11 mouse cellular contexts compared by ENCODE assay signal in the genomic region with DNA sequence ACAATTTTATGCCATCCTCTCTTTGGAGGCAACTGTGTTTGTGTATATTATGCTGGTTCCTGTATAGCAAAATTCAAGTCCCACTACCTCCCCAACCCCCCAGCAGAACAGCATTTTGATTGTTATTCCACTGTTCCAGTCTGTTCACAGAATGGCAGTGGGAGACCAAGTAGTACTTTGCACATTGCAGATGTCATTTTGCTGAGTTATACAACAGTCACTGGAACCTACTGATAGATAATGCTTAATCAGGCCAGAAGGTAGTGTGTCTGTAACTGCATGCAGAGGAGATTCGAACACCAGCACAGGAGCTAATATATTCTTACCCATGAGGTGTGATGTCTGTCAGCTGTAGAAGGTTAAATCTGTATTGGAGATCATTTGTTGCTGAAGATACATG. TPM values are rescaled to one million over a fixed set of nuclear protein-coding genes. Genes with fewer than 3 reads are reported as not detected.
DNase-seq lines count a peak whose midpoint lies in the region; ATAC-seq and TF ChIP-seq lines count a peak whose summit lies in the region.
"Had no signal": no experiment of that assay in that cellular context is flagged by ENCODE, and none has a peak within 500 bp of the region (broad histone marks: within the 10 kb centered on the region; RNA-seq: fewer than 3 reads in every experiment).

No protein-coding gene starts in this region.

- H3K27me3 ChIP-seq in heart, embryonic 16.5 days (ENCODE audit: control insufficient read depth, insufficient read depth, low read length): no peaks in the 10 kb centered on the region
- H3K27me3 ChIP-seq: liver, embryonic 15.5 days; Patski had no signal

- no peak overlapping the region for H3K9ac ChIP-seq in heart, embryonic 16.5 days (ENCODE audit: low read length)
- H3K9ac ChIP-seq: liver, embryonic 15.5 days had no signal

- no peaks in the 10 kb centered on the region for H3K36me3 ChIP-seq in heart, embryonic 16.5 days (ENCODE audit: control insufficient read depth, insufficient read depth)
- H3K36me3 ChIP-seq: hindbrain, embryonic 10.5 days; liver, embryonic 15.5 days had no signal

- TF ChIP-seq CTCF in left cerebral cortex, adult 2 months (IDR thresholded peaks at IDR 0.05): no peak

- 57% methylated on average over 1 of the region's 1 CpGs for WGBS in heart, embryonic 16.5 days

- H3K4me2 ChIP-seq in heart, embryonic 16.5 days (ENCODE audit: low read depth, low read length): no peak overlapping the region
- H3K4me2 ChIP-seq: liver, embryonic 15.5 days had no signal

- peaks cover 78% of the 10 kb centered on the region for H3K4me1 ChIP-seq in heart, embryonic 16.5 days (ENCODE audit: control insufficient read depth, insufficient read depth, low read length)

- peak overlapping the region; percentile 76 for H3K27ac ChIP-seq in heart, embryonic 16.5 days (ENCODE audit: low read length)
- H3K27ac ChIP-seq in left cerebral cortex, adult 2 months: peak overlapping the region; percentile 19; the same call in 1 of the 2 replicates

- intact Hi-C loops in heart, postnatal 25 days (cut with DNase I): no loop called here
- intact Hi-C loops in left cerebral cortex, adult 2 months (cut with DNase I): no loop called here
- intact Hi-C loops in left cerebral cortex, postnatal 10 days (cut with DNase I): no loop called here

- H3K9me3 ChIP-seq in heart, embryonic 16.5 days (replicated peaks; ENCODE audit: control insufficient read depth, low read length): no peaks in the 10 kb centered on the region
- H3K9me3 ChIP-seq: hindbrain, embryonic 10.5 days; liver, embryonic 15.5 days had no signal

- ATAC-seq in heart, embryonic 16.5 days (replicated peaks; ENCODE audit: extremely low read depth, insufficient read depth, low FRiP score): no peak
- ATAC-seq in erythroid progenitor cell, adult 5-6 weeks (replicated peaks; ENCODE audit: low FRiP score, poor library complexity, severe bottlenecking): 0 out of 2 replicates have a peak, but pooled peaks have one; percentile 16
- ATAC-seq in megakaryocyte progenitor cell, adult 5-6 weeks (replicated peaks; ENCODE audit: poor library complexity): peak; percentile 4; the same call in 1 of the 2 replicates
- ATAC-seq in monocyte, adult 5-6 weeks (replicated peaks; ENCODE audit: insufficient number of reproducible peaks, low FRiP score, low TSS enrichment, poor library complexity, severe bottlenecking): no peak

- H3K4me3 ChIP-seq in heart, embryonic 16.5 days (ENCODE audit: low read length): no peak overlapping the region
- H3K4me3 ChIP-seq in left cerebral cortex, adult 2 months: no peak overlapping the region
- H3K4me3 ChIP-seq: hindbrain, embryonic 10.5 days; liver, embryonic 15.5 days had no signal

- no peak for DNase-seq in heart, postnatal 25 days (ENCODE audit: low spot score)
- no peak for DNase-seq in left cerebral cortex, adult 2 months (ENCODE audit: extremely low spot score in 1 of 2, low spot score in 2 of 2)
- no peak for DNase-seq in left cerebral cortex, postnatal 10 days (ENCODE audit: extremely low spot score in 1 of 2, low spot score in 2 of 2)
- DNase-seq in cerebellum, adult 9-10 months: no peak

RNA-seq across cellular contexts. Expression of gene Dyrk1a, which starts 32.4 kb away (rescaled TPM):
- 7.8 and 8.1 TPM in 2 replicates for polyA plus RNA-seq in heart, embryonic 16.5 days (2015; fragmentation: Nextera tagmentation; extraction: Ambion mirVana)
- 10 to 100 TPM; 71.4 to 71.9 TPM for total RNA-seq in heart, postnatal 25 days (2021)
- total RNA-seq in left cerebral cortex, adult 2 months (2021): 10 to 100 TPM; 89.7 to 94.6 TPM
- 100 to 1,000 TPM; 102 to 104 TPM for total RNA-seq in left cerebral cortex, postnatal 10 days (2021)
- 115 and 116 TPM in 2 replicates for total RNA-seq in erythroid progenitor cell, adult 5-6 weeks (2015; ENCODE audit: low replicate concordance)
- 114 and 123 TPM in 2 replicates for total RNA-seq in erythroid progenitor cell, adult 5-6 weeks (2017; ENCODE audit: low replicate concordance)
- 60.8 and 65.6 TPM in 2 replicates for total RNA-seq in megakaryocyte progenitor cell, adult 5-6 weeks (2015)
- total RNA-seq in megakaryocyte progenitor cell, adult 5-6 weeks (2017): 49.4 and 58.3 TPM in 2 replicates
- 87.6 to 107 TPM (median 95.1 TPM) in 3 replicates for total RNA-seq in monocyte, adult 5-6 weeks (2017)

Comparison
In these comparisons a context has a peak if more than half of its experiments do, and no peak if none do; other contexts are left out.
1. ATAC-seq: peak in erythroid progenitor cell, adult 5-6 weeks (single experiment) and megakaryocyte progenitor cell, adult 5-6 weeks (single experiment); none in heart, embryonic 16.5 days (single experiment) and monocyte, adult 5-6 weeks (single experiment).